Mouse (Mus musculus) CH12.LX (cell line): ENCODE results near the gene Tpte. TPM values are rescaled to one million over a fixed set of nuclear protein-coding genes. Genes with fewer than 3 reads are reported as not detected.

Source experiments
- DNase-seq: peaks from one replicate; pipeline ENCODE4 v3.0.0-alpha.2; 2013; ENCODE audit errors: extremely low read depth
- H3K27ac ChIP-seq: 2 replicates; pipeline ENCODE4 v1.5.1; 2012; ENCODE audit warnings: low read depth, mild to moderate bottlenecking, control low read depth, moderate library complexity; ENCODE audit not compliant: insufficient read depth
- H3K27me3 ChIP-seq: replicated peaks from 2 replicates; pipeline ENCODE3; 2012; ENCODE audit warnings: inconsistent platforms
- H3K36me3 ChIP-seq, 2 experiments: replicated peaks in 1 of 2; 2 replicates each; pipeline versions ENCODE3 to v1.6.1; 2012; ENCODE audit warnings: inconsistent platforms in 1 of 2, low read length in 1 of 2, mild to moderate bottlenecking in 1 of 2, mixed read lengths in 1 of 2, moderate library complexity in 1 of 2; ENCODE audit not compliant: control insufficient read depth in 1 of 2, insufficient read depth in 1 of 2
- H3K4me1 ChIP-seq, 2 experiments: 2 replicates each; pipeline ENCODE4 v1.6.1; 2012; ENCODE audit warnings: inconsistent platforms in 1 of 2, moderate library complexity in 1 of 2; ENCODE audit not compliant: insufficient read depth in 2 of 2, control insufficient read depth in 1 of 2
- H3K4me2 ChIP-seq: 2 replicates; pipeline ENCODE4 v1.6.1; 2012; ENCODE audit warnings: low read depth, mild to moderate bottlenecking, control low read depth; ENCODE audit not compliant: poor library complexity, insufficient read depth, severe bottlenecking
- H3K4me3 ChIP-seq, 3 experiments: fragments of 150-350 bp in 1 of 3; sonication (generic) in 1 of 3; replicated peaks in 1 of 3; 2 replicates each; pipeline versions ENCODE3 to v1.5.1; 2011 to 2012; ENCODE audit warnings: low read depth in 2 of 3, low read length in 2 of 3, mild to moderate bottlenecking in 2 of 3, moderate library complexity in 2 of 3, control low read depth in 1 of 3, improper control_type of control experiment in 1 of 3, inconsistent platforms in 1 of 3, mixed read lengths in 1 of 3; ENCODE audit not compliant: poor library complexity in 1 of 3
- H3K79me2 ChIP-seq: replicated peaks from 2 replicates; pipeline ENCODE4 v1.6.1; 2012; ENCODE audit warnings: mild to moderate bottlenecking, moderate library complexity; ENCODE audit not compliant: control insufficient read depth, poor library complexity, insufficient read depth, severe bottlenecking; ENCODE audit errors: extremely low read depth
- H3K9ac ChIP-seq: 2 replicates; pipeline ENCODE4 v1.6.1; 2012; ENCODE audit warnings: low read depth, mild to moderate bottlenecking, control low read depth, moderate library complexity; ENCODE audit not compliant: insufficient read depth
- H3K9me3 ChIP-seq: replicated peaks from 2 replicates; pipeline ENCODE3; 2012; ENCODE audit warnings: low read length, inconsistent platforms, mixed read lengths
- BHLHE40 ChIP-seq: IDR thresholded peaks from 2 replicates; pipeline ENCODE4 v1.6.1; 2011; ENCODE audit warnings: mild to moderate bottlenecking, low read depth, low read length, improper control_type of control experiment
- CHD1 ChIP-seq: IDR thresholded peaks from 2 replicates; pipeline ENCODE4 v1.6.1; 2012; ENCODE audit warnings: low read depth, low read length, improper control_type of control experiment, inconsistent platforms
- CTCF ChIP-seq, 2 experiments: IDR thresholded peaks in 1 of 2; conservative IDR thresholded peaks in 1 of 2; 2 replicates each; pipeline ENCODE4 v1.5.1; 2011 to 2012; ENCODE audit warnings: low read depth in 2 of 2, low read length in 2 of 2, improper control_type of control experiment in 1 of 2, inconsistent platforms in 1 of 2, mild to moderate bottlenecking in 1 of 2, moderate library complexity in 1 of 2
- ELF1 ChIP-seq: IDR thresholded peaks from 2 replicates; pipeline ENCODE4 v1.6.1; 2014; ENCODE audit warnings: low read depth, mild to moderate bottlenecking, inconsistent platforms, low read length, improper control_type of control experiment
- GABPA ChIP-seq: IDR thresholded peaks from 2 replicates; pipeline ENCODE4 v1.6.1; 2012; ENCODE audit warnings: low read depth, low read length, improper control_type of control experiment, inconsistent platforms; ENCODE audit not compliant: insufficient replicate concordance
- HCFC1 ChIP-seq: IDR thresholded peaks from 2 replicates; pipeline ENCODE4 v1.6.1; 2012; ENCODE audit warnings: low read depth, mild to moderate bottlenecking, inconsistent platforms, low read length, improper control_type of control experiment
- IRF4 ChIP-seq: IDR thresholded peaks from 2 replicates; pipeline ENCODE4 v1.6.1; 2014; ENCODE audit warnings: low read depth, mild to moderate bottlenecking, inconsistent platforms, low read length, improper control_type of control experiment
- JUND ChIP-seq: conservative IDR thresholded peaks from 2 replicates; pipeline ENCODE4 v1.6.1; 2011; ENCODE audit warnings: low read depth, low read length, improper control_type of control experiment
- MAFK ChIP-seq: IDR thresholded peaks from 2 replicates; pipeline ENCODE4 v1.6.1; 2011; ENCODE audit warnings: low read length, improper control_type of control experiment; ENCODE audit not compliant: insufficient replicate concordance
- MEF2A ChIP-seq: IDR thresholded peaks from 2 replicates; pipeline ENCODE4 v1.6.1; 2014; ENCODE audit warnings: low read depth, mild to moderate bottlenecking, inconsistent platforms, low read length, improper control_type of control experiment, borderline replicate concordance
- MXI1 ChIP-seq: IDR thresholded peaks from 2 replicates; pipeline ENCODE4 v1.6.1; 2011; ENCODE audit warnings: mild to moderate bottlenecking, low read depth, low read length, improper control_type of control experiment
- NELFE ChIP-seq: IDR thresholded peaks from 2 replicates; pipeline ENCODE4 v1.6.1; 2011; ENCODE audit warnings: low read depth, low read length, improper control_type of control experiment
- RAD21 ChIP-seq: IDR thresholded peaks from 2 replicates; pipeline ENCODE4 v1.6.1; 2011; ENCODE audit warnings: low read depth, mild to moderate bottlenecking, low read length, improper control_type of control experiment, moderate library complexity
- RCOR1 ChIP-seq: conservative IDR thresholded peaks from 2 replicates; pipeline ENCODE4 v1.6.1; 2012; ENCODE audit warnings: low read depth, mild to moderate bottlenecking, inconsistent platforms, low read length, improper control_type of control experiment
- SMC3 ChIP-seq: IDR thresholded peaks from 2 replicates; pipeline ENCODE4 v1.6.1; 2011; ENCODE audit warnings: low read depth, low read length, improper control_type of control experiment
- TCF12 ChIP-seq: IDR thresholded peaks from 2 replicates; pipeline ENCODE4 v1.6.1; 2014; ENCODE audit warnings: low read depth, mild to moderate bottlenecking, inconsistent platforms, low read length, improper control_type of control experiment
- UBTF ChIP-seq: IDR thresholded peaks from 2 replicates; pipeline ENCODE4 v1.6.1; 2012; ENCODE audit warnings: low read depth, mild to moderate bottlenecking, inconsistent platforms, low read length, improper control_type of control experiment, moderate library complexity
- ZNF384 ChIP-seq: IDR thresholded peaks from 2 replicates; pipeline ENCODE4 v1.6.1; 2012; ENCODE audit warnings: low read depth, low read length, improper control_type of control experiment, inconsistent platforms
- dilution Hi-C: fragments of 300-500 bp; cut with MboI; formaldehyde crosslinking; loops from 2 replicates; pipeline ENCODE4 v1.14.3; 2020; ENCODE audit warnings: low sequenced_read_pairs; ENCODE audit not compliant: extremely low pct_unique_long_range_greater_than_20kb, extremely low pct_ligation_motif_present
- in situ Hi-C: fragments of 300-500 bp; cut with MboI; formaldehyde crosslinking; loops from 3 replicates; pipeline ENCODE4 v1.14.3; 2019; ENCODE audit warnings: low sequenced_read_pairs, low pct_ligation_motif_present, low pct_unique_long_range_greater_than_20kb, mixed read lengths
- polyA plus RNA-seq: library from polyadenylated mRNA; unstranded; fragments of >175 nt; gene quantifications from 2 replicates; pipeline ENCODE4 v1.2.1, GENCODE M21; 2012; ENCODE audit warnings: low read depth; ENCODE audit not compliant: insufficient read length
- total RNA-seq, 2 experiments: library from RNA; depleted of rRNA; stranded (reverse); fragments of 300-350 nt in 1 of 2; fragments of >200 nt in 1 of 2; gene quantifications; 2 replicates each; pipeline ENCODE4 v1.2.3; 2012 to 2014

Gene Tpte
- total and polyA plus RNA-seq, 3 experiments, result not detected

DNA sequence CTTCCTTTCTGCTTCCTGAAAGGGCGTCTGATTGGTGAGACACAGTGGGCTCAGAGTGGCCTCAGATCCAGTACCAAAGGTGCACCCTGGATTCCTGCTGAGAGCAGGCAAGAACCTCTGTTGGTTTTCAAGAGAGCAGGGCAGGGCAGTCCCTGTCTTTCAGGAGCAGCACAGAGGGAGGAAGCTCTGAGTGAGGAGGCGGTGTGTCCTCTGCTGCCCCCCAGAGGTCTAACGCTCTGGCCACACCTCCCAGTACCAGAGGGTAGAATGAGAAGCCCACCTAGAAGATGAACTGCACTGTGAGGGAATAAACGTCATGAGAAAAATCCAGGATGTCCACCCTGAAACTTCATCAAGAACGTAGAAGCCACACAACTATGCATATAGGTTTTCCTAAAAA, 93.7 kb downstream of the Tpte start:
- H3K36me3 ChIP-seq, result peaks cover 3 to 35% of the 10 kb centered on the region in 2 experiments
- in situ Hi-C loops (no loop called here), dilution Hi-C loops (no loop called here)
- peak; percentile 50 to 75 for TF ChIP-seq CTCF (conservative IDR thresholded peaks at IDR 0.05 in 1 of 2, IDR thresholded peaks at IDR 0.05 in 1 of 2; ENCODE audit: low read depth in 2 of 2, low read length in 2 of 2)
- no peak for TF ChIP-seq ELF1
- TF ChIP-seq MEF2A, result no peak
- TF ChIP-seq HCFC1, result no peak
- TF ChIP-seq ZNF384, result peak; percentile 49
- peak; percentile 60 for TF ChIP-seq RAD21
- peak; percentile 65 for TF ChIP-seq SMC3
- H3K27me3 ChIP-seq, result no peaks in the 10 kb centered on the region
- no peak overlapping the region for H3K4me3 ChIP-seq
- DNase-seq, result peak; percentile 38
- H3K4me2 ChIP-seq, result no peak overlapping the region
- H3K9ac ChIP-seq, result no peak overlapping the region
- no peaks in the 10 kb centered on the region for H3K79me2 ChIP-seq
- H3K4me1 ChIP-seq, result peaks cover 0 to 4% of the 10 kb centered on the region in 2 experiments; a peak in 1 of 4 replicates
- no peak overlapping the region for H3K27ac ChIP-seq
- no peaks in the 10 kb centered on the region for H3K9me3 ChIP-seq

DNA sequence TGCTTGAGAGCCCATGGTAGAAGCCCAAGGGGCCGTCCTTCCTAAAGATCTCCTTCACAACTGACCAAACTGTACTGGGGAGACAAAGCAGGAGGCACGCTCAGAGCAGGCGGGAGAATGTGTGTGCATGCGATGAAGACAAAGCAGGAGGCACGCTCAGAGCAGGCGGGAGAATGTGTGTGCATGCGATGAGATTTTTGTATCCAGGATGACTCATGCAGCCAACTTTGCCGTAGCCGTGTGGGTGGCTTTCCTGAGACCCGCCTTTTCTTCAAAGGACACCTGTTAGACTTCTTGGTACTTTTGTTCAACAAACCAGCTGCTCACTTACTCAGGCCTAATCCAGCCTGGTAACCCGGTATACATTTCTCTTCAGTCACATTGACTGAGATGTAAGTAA, 97.7 kb downstream of the Tpte start:
- H3K4me1 ChIP-seq, result peaks cover 0 to 13% of the 10 kb centered on the region in 2 experiments; a peak in 2 of 4 replicates
- H3K9me3 ChIP-seq, result no peaks in the 10 kb centered on the region
- no peak overlapping the region for H3K9ac ChIP-seq
- in situ Hi-C loops, result loop anchor here (10.0 kb wide), 1 partner anchor 186 kb away; the partner anchor contains the start of gene Vps36
- dilution Hi-C loops, result no loop called here
- no peak overlapping the region for H3K4me2 ChIP-seq
- H3K36me3 ChIP-seq, result peaks cover 7 to 56% of the 10 kb centered on the region in 2 experiments
- no peak for DNase-seq
- H3K4me3 ChIP-seq, result no peak overlapping the region
- no peak overlapping the region for H3K27ac ChIP-seq
- TF ChIP-seq BHLHE40 (no peak), GABPA (no peak), HCFC1 (no peak), RCOR1 (no peak), TCF12 (no peak), CTCF (conservative IDR thresholded peaks at IDR 0.05 in 1 of 2, IDR thresholded peaks at IDR 0.05 in 1 of 2; ENCODE audit: low read depth in 2 of 2, low read length in 2 of 2) (no peak)
- no peaks in the 10 kb centered on the region for H3K27me3 ChIP-seq
- no peaks in the 10 kb centered on the region for H3K79me2 ChIP-seq

- dilution Hi-C loops, result no loop called here
- Histone ChIP-seq H3K9ac (no peak overlapping the region), H3K9me3 (no peaks in the 10 kb centered on the region)
Observed at GRCm38 (mm10) chr8:22382824-22383595, 99.8 kb downstream of the Tpte start.

More at GRCm38 (mm10) chr8:22382824-22383595, 99.8 kb downstream of the Tpte start:
- TF ChIP-seq ZNF384 (no peak), HCFC1 (no peak), JUND (no peak), SMC3 (peak; percentile 13; the same call in 1 of the 2 replicates), TCF12 (no peak), RAD21 (peak; percentile 3; the same call in 1 of the 2 replicates), ELF1 (no peak), MXI1 (no peak), IRF4 (no peak), CTCF (conservative IDR thresholded peaks at IDR 0.05 in 1 of 2, IDR thresholded peaks at IDR 0.05 in 1 of 2; ENCODE audit: low read depth in 2 of 2, low read length in 2 of 2) (peak in 1 of 2 experiments; percentile 45; a peak in 2 of 4 replicates), NELFE (no peak), MAFK (no peak), UBTF (no peak), CHD1 (no peak)
- no peaks in the 10 kb centered on the region for H3K79me2 ChIP-seq
- H3K4me3 ChIP-seq, result no peak overlapping the region
- no peak overlapping the region for H3K4me2 ChIP-seq
- in situ Hi-C loops, result loop anchor here (10.0 kb wide), 1 partner anchor 188 kb away; the partner anchor contains the start of gene Vps36
- H3K4me1 ChIP-seq, result peaks cover 0 to 13% of the 10 kb centered on the region in 2 experiments; a peak in 2 of 4 replicates
- H3K27me3 ChIP-seq, result no peaks in the 10 kb centered on the region
- DNase-seq, result no peak
- peaks cover 7 to 54% of the 10 kb centered on the region in 2 experiments for H3K36me3 ChIP-seq
- H3K27ac ChIP-seq, result no peak overlapping the region
